Mouse (Mus musculus) adrenal gland, postnatal 4 days (tissue): Measurements from ENCODE around the gene Id1. TPM values are rescaled to one million over a fixed set of nuclear protein-coding genes. Genes with fewer than 3 reads are reported as not detected.

Source experiments
- DNase-seq, 2 experiments: peaks; one replicate each; pipeline ENCODE4 v3.0.0; 2021 to 2022; ENCODE audit warnings: low spot score in 2 of 2, mixed read lengths in 2 of 2
- microRNA-seq: library from miRNA; unstranded; fragments of <30 nt; microRNA quantifications from one replicate; pipeline ENCODE4 v1.2.0, GENCODE M21; 2021
- total RNA-seq, 2 experiments: library from RNA; stranded (reverse); gene quantifications; 2 replicates each; pipeline ENCODE4 v1.2.3; 2021

The Id1 gene
- total RNA-seq, 2 experiments from 2014 or later = 103 to 129 TPM

GRCm38 (mm10) chr2:152782656-152783055 is 46.6 kb downstream of the Id1 start:
- no peak for DNase-seq

GRCm38 (mm10) chr2:152783241-152783640 is 47.2 kb downstream of the Id1 start:
- no peak for DNase-seq

- no peak for DNase-seq
These were observed 48.6 kb downstream of the Id1 start for GRCm38 (mm10) chr2:152784640-152785039.

GRCm38 (mm10) chr2:152785446-152786350 is 49.6 kb downstream of the Id1 start:
- no peak for DNase-seq

Small RNAs within 50 kb of the gene (microRNA-seq; reads per million reads assigned to microRNA genes)
- gene Gm23802 = not detected

Other genes starting within 250 kb of the Id1 start
- not detected for gene Defb22, start 246.1 kb upstream of the Id1 start, total RNA-seq
- not detected for gene Defb26, start 224.6 kb upstream of the Id1 start, total RNA-seq
- not detected for gene Defb28, start 218.0 kb upstream of the Id1 start, total RNA-seq
- gene Defb29, start 196.2 kb upstream of the Id1 start, total RNA-seq = not detected
- not detected for gene Gm17416, start 166.9 kb upstream of the Id1 start, total RNA-seq
- not detected for gene Defb21, start 163.5 kb upstream of the Id1 start, total RNA-seq
- 10 to 100 TPM in 1 of 2 experiments, 1 to 10 TPM in 1; 8.3 to 10.2 TPM for gene Defb19, start 155.9 kb upstream of the Id1 start, total RNA-seq
- not detected for gene Defb45, start 136.9 kb upstream of the Id1 start, total RNA-seq
- gene Defb36, start 131.9 kb upstream of the Id1 start, total RNA-seq = 1 to 10 TPM; 2.0 to 2.3 TPM
- gene Defb25, start 113.2 kb upstream of the Id1 start, total RNA-seq = 1 to 10 TPM; 2.4 to 2.8 TPM
- 10 to 100 TPM; 11.5 to 17.9 TPM for gene Rem1, start 109.3 kb upstream of the Id1 start, total RNA-seq
- 100 to 1,000 TPM; 138 to 140 TPM for gene H13, start 66.8 kb upstream of the Id1 start, total RNA-seq
- gene Mcts2, start 49.2 kb upstream of the Id1 start, total RNA-seq = 10 to 100 TPM; 26.7 to 27.4 TPM
- 1 to 10 TPM; 4.2 to 4.9 TPM for gene Cox4i2, start 17.9 kb downstream of the Id1 start, total RNA-seq
- gene Bcl2l1, start 95.5 kb downstream of the Id1 start, total RNA-seq = 10 to 100 TPM; 63.5 to 64.6 TPM
- 10 to 100 TPM; 31.7 to 39.7 TPM for gene Tpx2, start 111.7 kb downstream of the Id1 start, total RNA-seq
- gene Mylk2, start 175.1 kb downstream of the Id1 start, total RNA-seq = 1 to 10 TPM in 1 of 2 experiments, under 1 TPM in 1; 0.50 to 2.9 TPM
- 1 to 10 TPM; 4.7 to 4.9 TPM for gene Foxs1, start 197.0 kb downstream of the Id1 start, total RNA-seq
- gene Dusp15, start 215.4 kb downstream of the Id1 start, total RNA-seq = 1 to 10 TPM; 3.2 to 6.0 TPM
- gene Ttll9, start 226.2 kb downstream of the Id1 start, total RNA-seq = under 1 TPM in 1 of 2 experiments, not detected in 1; 0.42 TPM